Mouse (Mus musculus) mouse trophoblast stem cell (cell line): Measurements from ENCODE around the gene Rims1.

Experiments used
- in situ Hi-C, 2 experiments: fragments of 300-500 bp; cut with MseI, MboI; formaldehyde crosslinking; loops; 2 replicates in 1 of 2; 3 replicates in 1 of 2; pipeline ENCODE4 v1.15.1; 2025

The Rims1 gene

GRCm38 (mm10) chr1:22377062-22377461 lies 428.7 kb downstream of the Rims1 start:
- in situ Hi-C loops, result no loop called here

GRCm38 (mm10) chr1:22356209-22356608 lies 449.6 kb downstream of the Rims1 start:
- in situ Hi-C loops, result no loop called here

- in situ Hi-C loops, result no loop called here
Measured at GRCm38 (mm10) chr1:22353687-22354086, 452.1 kb downstream of the Rims1 start.

- in situ Hi-C loops, result no loop called here
Measured at GRCm38 (mm10) chr1:22338914-22339313, 466.9 kb downstream of the Rims1 start.

GRCm38 (mm10) chr1:22320941-22321676 lies 484.7 kb downstream of the Rims1 start:
- in situ Hi-C loops, result no loop called here

GRCm38 (mm10) chr1:22315537-22315936 lies 490.3 kb downstream of the Rims1 start:
- in situ Hi-C loops, result no loop called here

- in situ Hi-C loops, result no loop called here
Measured at GRCm38 (mm10) chr1:22311471-22311870, 494.3 kb downstream of the Rims1 start.

GRCm38 (mm10) chr1:22306519-22306918 lies 499.3 kb downstream of the Rims1 start:
- in situ Hi-C loops, result no loop called here

- in situ Hi-C loops, result no loop called here
Measured at GRCm38 (mm10) chr1:22305932-22306331, 499.9 kb downstream of the Rims1 start.

GRCm38 (mm10) chr1:22293953-22294352 lies 511.8 kb downstream of the Rims1 start:
- in situ Hi-C loops, result no loop called here

GRCm38 (mm10) chr1:22293310-22293709 lies 512.5 kb downstream of the Rims1 start:
- in situ Hi-C loops, result no loop called here

- in situ Hi-C loops, result no loop called here
Measured at GRCm38 (mm10) chr1:22286807-22287206, 519.0 kb downstream of the Rims1 start.

GRCm38 (mm10) chr1:22279954-22280353 lies 525.8 kb downstream of the Rims1 start:
- in situ Hi-C loops, result no loop called here

- in situ Hi-C loops, result no loop called here
Measured at GRCm38 (mm10) chr1:22274081-22274480, 531.7 kb downstream of the Rims1 start.

- in situ Hi-C loops, result no loop called here
Measured at GRCm38 (mm10) chr1:22270131-22270530, 535.7 kb downstream of the Rims1 start.

- in situ Hi-C loops, result loop anchor here (10.0 kb wide), 1 partner anchor 854 kb away; no protein-coding TSS in a partner anchor
Measured at GRCm38 (mm10) chr1:22268581-22269359, 537.0 kb downstream of the Rims1 start.

GRCm38 (mm10) chr1:22266491-22266890 lies 539.3 kb downstream of the Rims1 start:
- in situ Hi-C loops, result loop anchor here (10.0 kb wide), 1 partner anchor 852 kb away; no protein-coding TSS in a partner anchor

GRCm38 (mm10) chr1:22265528-22265927 lies 540.3 kb downstream of the Rims1 start:
- in situ Hi-C loops, result loop anchor here (10.0 kb wide), 1 partner anchor 851 kb away; no protein-coding TSS in a partner anchor

GRCm38 (mm10) chr1:22262169-22262950 lies 543.4 kb downstream of the Rims1 start:
- in situ Hi-C loops, result loop anchor here (10.0 kb wide), 1 partner anchor 848 kb away; no protein-coding TSS in a partner anchor

GRCm38 (mm10) chr1:22261702-22262101 lies 544.1 kb downstream of the Rims1 start:
- in situ Hi-C loops, result loop anchor here (10.0 kb wide), 1 partner anchor 847 kb away; no protein-coding TSS in a partner anchor

GRCm38 (mm10) chr1:22260291-22260690 lies 545.5 kb downstream of the Rims1 start:
- in situ Hi-C loops, result loop anchor here (10.0 kb wide), 1 partner anchor 845 kb away; no protein-coding TSS in a partner anchor

- in situ Hi-C loops, result no loop called here
Measured at GRCm38 (mm10) chr1:22258356-22258755, 547.4 kb downstream of the Rims1 start.
